Mouse (Mus musculus): ENCODE measurements at regions not wholly inside any gene's neighbourhood (a gene's known extent, or its start where the extent isn't known, plus 50 kb on each side); places are given as distances from the start of the nearest gene placed in this dataset.

DNA sequence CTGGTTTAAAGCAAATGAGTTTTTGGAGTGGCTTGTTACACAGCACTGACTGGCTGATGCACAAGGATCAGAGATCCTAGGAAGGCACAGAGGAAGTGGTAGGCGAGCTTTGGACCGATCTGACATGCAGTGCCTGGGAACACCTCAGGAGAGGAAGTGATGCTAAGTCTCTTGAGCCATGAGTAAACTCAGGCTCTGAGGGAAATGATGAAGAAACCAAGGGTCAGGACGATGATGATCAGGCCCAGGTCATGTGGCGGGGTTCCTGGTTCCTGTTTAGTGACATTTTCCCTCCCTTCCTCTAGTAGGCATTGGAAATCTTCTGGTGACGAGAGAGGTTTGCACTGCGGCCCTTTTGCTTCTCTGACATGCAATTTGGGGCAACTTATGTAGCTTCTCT is 208.7 kb downstream of the 4933412E24Rik start:
- H3K36me3 ChIP-seq (ENCODE audit: control insufficient read depth, insufficient read depth, low read length, poor library complexity, severe bottlenecking): no peaks in the 10 kb centered on the region
- TF ChIP-seq POLR2A (IDR thresholded peaks at IDR 0.05; ENCODE audit: insufficient read depth, low read length): no peak
- TF ChIP-seq CTCF (IDR thresholded peaks at IDR 0.05; ENCODE audit: low read depth, low read length): no peak
- TF ChIP-seq EP300 (IDR thresholded peaks at IDR 0.05; ENCODE audit: insufficient read depth, low read depth, low read length): no peak
- H3K9ac ChIP-seq (ENCODE audit: low read depth, poor library complexity, severe bottlenecking): no peak overlapping the region
- no peak overlapping the region for H3K27ac ChIP-seq (ENCODE audit: insufficient read depth, low read length)
- no peak overlapping the region for H3K4me3 ChIP-seq (ENCODE audit: low read depth, low read length)
- H3K27me3 ChIP-seq (ENCODE audit: control insufficient read depth, insufficient read depth, low read length, poor library complexity, severe bottlenecking): no peaks in the 10 kb centered on the region
- no peaks in the 10 kb centered on the region; the same call in 1 of the 2 replicates for H3K9me3 ChIP-seq (replicated peaks; ENCODE audit: control insufficient read depth, insufficient read depth, low read length, poor library complexity, severe bottlenecking)
- H3K4me1 ChIP-seq (ENCODE audit: control insufficient read depth, insufficient read depth, low read length): no peaks in the 10 kb centered on the region

DNA sequence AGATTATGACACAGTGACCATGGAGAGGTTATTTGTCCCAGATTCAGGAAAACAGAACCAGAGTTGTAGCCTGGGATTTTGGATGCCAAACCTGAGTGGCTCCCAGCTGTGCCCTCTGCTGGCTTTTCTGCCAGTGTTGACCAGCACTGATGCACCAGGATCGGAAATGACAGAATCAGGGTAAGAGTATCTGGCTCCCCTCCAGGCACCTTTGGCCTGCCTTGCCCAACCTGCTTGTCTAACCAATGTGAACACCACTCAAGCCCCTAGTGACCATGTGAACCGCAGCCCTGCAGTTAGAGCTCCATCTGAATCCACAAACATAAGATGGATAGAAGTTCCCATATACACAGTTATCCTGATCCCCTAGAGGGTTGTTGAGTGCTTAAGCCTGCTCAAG is 210.6 kb downstream of the 4933412E24Rik start:
- Histone ChIP-seq H3K4me1 (ENCODE audit: control insufficient read depth, insufficient read depth, low read length) (no peaks in the 10 kb centered on the region), H3K27me3 (ENCODE audit: control insufficient read depth, insufficient read depth, low read length, poor library complexity, severe bottlenecking) (no peaks in the 10 kb centered on the region), H3K36me3 (ENCODE audit: control insufficient read depth, insufficient read depth, low read length, poor library complexity, severe bottlenecking) (no peaks in the 10 kb centered on the region), H3K27ac (ENCODE audit: insufficient read depth, low read length) (no peak overlapping the region), H3K9ac (ENCODE audit: low read depth, poor library complexity, severe bottlenecking) (no peak overlapping the region), H3K9me3 (replicated peaks; ENCODE audit: control insufficient read depth, insufficient read depth, low read length, poor library complexity, severe bottlenecking) (no peaks in the 10 kb centered on the region; the same call in 1 of the 2 replicates), H3K4me3 (ENCODE audit: low read depth, low read length) (no peak overlapping the region)
- TF ChIP-seq EP300 (IDR thresholded peaks at IDR 0.05; ENCODE audit: insufficient read depth, low read depth, low read length): no peak
- TF ChIP-seq CTCF (IDR thresholded peaks at IDR 0.05; ENCODE audit: low read depth, low read length): no peak
- TF ChIP-seq POLR2A (IDR thresholded peaks at IDR 0.05; ENCODE audit: insufficient read depth, low read length): no peak

DNA sequence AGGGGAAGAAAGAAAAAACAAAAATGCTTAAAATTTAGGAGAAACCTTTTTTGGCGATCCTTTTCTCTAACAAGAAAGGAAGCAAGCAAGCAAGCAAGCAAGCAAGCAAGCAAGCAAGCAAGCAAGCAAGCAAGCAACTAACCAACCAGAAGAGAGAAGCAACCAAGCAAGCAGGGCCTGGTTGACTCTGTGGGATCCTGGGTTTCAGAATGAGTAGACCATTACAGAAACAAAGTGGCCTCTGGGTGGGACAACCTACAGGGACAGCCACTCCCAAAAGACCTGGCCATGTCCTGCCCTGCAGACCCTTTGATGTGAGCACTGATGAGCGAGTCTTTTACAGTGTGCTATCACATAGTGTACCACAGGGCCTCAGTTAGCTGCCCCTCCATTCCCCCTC is 211.6 kb downstream of the 4933412E24Rik start:
- Histone ChIP-seq H3K9me3 (replicated peaks; ENCODE audit: control insufficient read depth, insufficient read depth, low read length, poor library complexity, severe bottlenecking) (no peaks in the 10 kb centered on the region), H3K4me3 (ENCODE audit: low read depth, low read length) (no peak overlapping the region), H3K27ac (ENCODE audit: insufficient read depth, low read length) (no peak overlapping the region), H3K4me1 (ENCODE audit: control insufficient read depth, insufficient read depth, low read length) (no peaks in the 10 kb centered on the region), H3K36me3 (ENCODE audit: control insufficient read depth, insufficient read depth, low read length, poor library complexity, severe bottlenecking) (no peaks in the 10 kb centered on the region), H3K9ac (ENCODE audit: low read depth, poor library complexity, severe bottlenecking) (no peak overlapping the region), H3K27me3 (ENCODE audit: control insufficient read depth, insufficient read depth, low read length, poor library complexity, severe bottlenecking) (no peaks in the 10 kb centered on the region)
- TF ChIP-seq EP300 (IDR thresholded peaks at IDR 0.05; ENCODE audit: insufficient read depth, low read depth, low read length) (no peak), CTCF (IDR thresholded peaks at IDR 0.05; ENCODE audit: low read depth, low read length) (no peak), POLR2A (IDR thresholded peaks at IDR 0.05; ENCODE audit: insufficient read depth, low read length) (no peak)

DNA sequence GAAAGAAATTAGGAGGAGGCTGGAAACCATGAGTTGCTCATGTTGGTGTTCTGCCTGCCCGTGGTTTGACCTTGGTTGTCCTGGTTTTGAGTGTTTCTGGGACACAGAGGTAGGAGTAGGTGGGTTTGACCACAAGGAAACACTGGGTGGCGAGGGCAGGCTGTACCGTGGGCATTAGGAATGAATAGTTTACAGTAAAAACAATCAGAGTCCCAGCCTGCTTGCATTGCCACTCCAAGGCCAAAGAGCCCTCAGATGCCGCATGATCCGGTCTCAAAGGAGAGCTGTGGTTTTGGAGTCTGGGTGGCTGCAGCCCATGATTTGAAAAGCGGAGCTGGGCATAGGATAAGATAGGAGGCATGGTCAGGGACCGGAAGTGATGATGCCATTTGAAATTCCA is 212.0 kb downstream of the 4933412E24Rik start:
- TF ChIP-seq POLR2A (IDR thresholded peaks at IDR 0.05; ENCODE audit: insufficient read depth, low read length): no peak
- no peak for TF ChIP-seq EP300 (IDR thresholded peaks at IDR 0.05; ENCODE audit: insufficient read depth, low read depth, low read length)
- TF ChIP-seq CTCF (IDR thresholded peaks at IDR 0.05; ENCODE audit: low read depth, low read length): no peak
- Histone ChIP-seq H3K27ac (ENCODE audit: insufficient read depth, low read length) (no peak overlapping the region), H3K4me3 (ENCODE audit: low read depth, low read length) (no peak overlapping the region), H3K9ac (ENCODE audit: low read depth, poor library complexity, severe bottlenecking) (no peak overlapping the region), H3K9me3 (replicated peaks; ENCODE audit: control insufficient read depth, insufficient read depth, low read length, poor library complexity, severe bottlenecking) (no peaks in the 10 kb centered on the region), H3K36me3 (ENCODE audit: control insufficient read depth, insufficient read depth, low read length, poor library complexity, severe bottlenecking) (no peaks in the 10 kb centered on the region), H3K27me3 (ENCODE audit: control insufficient read depth, insufficient read depth, low read length, poor library complexity, severe bottlenecking) (no peaks in the 10 kb centered on the region), H3K4me1 (ENCODE audit: control insufficient read depth, insufficient read depth, low read length) (no peaks in the 10 kb centered on the region)

DNA sequence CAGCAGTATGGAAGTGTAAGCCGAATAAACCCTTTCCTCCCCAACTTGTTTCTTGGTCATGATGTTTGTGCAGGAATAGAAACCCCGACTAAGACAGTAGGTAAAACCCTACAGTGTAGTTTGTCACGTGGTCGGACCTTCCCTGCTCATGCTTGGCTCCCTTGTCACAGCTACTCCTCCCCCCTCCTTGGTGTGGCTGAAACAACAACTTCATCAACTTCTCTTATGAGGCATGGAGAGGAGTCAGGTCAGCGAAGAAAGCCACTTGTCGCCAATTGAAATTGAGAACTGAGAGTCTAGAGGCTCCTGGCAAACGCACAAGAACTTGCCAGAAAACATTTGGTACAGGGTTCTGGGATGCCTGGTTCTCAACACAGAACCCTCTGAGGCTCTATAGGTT is 214.1 kb downstream of the 4933412E24Rik start:
- no peak for TF ChIP-seq POLR2A (IDR thresholded peaks at IDR 0.05; ENCODE audit: insufficient read depth, low read length)
- no peaks in the 10 kb centered on the region; the same call in 1 of the 2 replicates for H3K9me3 ChIP-seq (replicated peaks; ENCODE audit: control insufficient read depth, insufficient read depth, low read length, poor library complexity, severe bottlenecking)
- H3K27me3 ChIP-seq (ENCODE audit: control insufficient read depth, insufficient read depth, low read length, poor library complexity, severe bottlenecking): no peaks in the 10 kb centered on the region

DNA sequence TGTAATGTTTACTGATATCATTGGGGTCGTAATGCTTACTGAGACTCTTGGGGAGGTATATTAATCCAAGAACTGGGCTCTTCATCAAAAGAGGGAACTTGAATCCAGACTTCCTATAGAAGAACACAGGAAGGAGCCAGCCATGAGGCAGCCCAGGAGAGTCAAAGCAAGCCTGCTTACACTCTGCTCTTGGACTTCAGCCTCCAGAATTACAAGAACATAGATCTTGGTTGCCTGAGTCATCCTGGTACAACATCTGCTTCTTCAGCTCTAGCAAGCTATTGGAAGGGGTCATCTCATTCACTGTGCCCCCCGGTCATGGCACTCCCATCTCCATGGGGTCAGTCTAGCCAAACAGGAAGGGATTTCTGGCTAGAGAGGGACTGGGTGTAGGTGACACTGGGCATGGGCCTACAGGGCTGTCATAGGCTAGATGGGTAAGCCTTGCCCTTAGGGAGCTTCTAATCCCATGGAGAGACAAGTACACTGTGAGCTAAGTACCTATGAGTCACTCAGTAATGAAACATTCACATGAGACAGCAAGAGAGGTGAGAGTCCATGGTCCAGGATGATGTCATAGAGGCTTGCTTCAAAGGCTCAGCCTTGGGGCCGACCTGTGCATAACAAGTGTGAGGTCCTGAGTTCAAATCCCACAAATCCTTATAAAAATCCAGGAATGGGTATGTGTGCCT is 217.1 kb downstream of the 4933412E24Rik start:
- no peak overlapping the region for H3K9ac ChIP-seq (ENCODE audit: low read depth, poor library complexity, severe bottlenecking)
- no peaks in the 10 kb centered on the region; the same call in 1 of the 2 replicates for H3K9me3 ChIP-seq (replicated peaks; ENCODE audit: control insufficient read depth, insufficient read depth, low read length, poor library complexity, severe bottlenecking)
- TF ChIP-seq EP300 (IDR thresholded peaks at IDR 0.05; ENCODE audit: insufficient read depth, low read depth, low read length): no peak
- no peaks in the 10 kb centered on the region for H3K4me1 ChIP-seq (ENCODE audit: control insufficient read depth, insufficient read depth, low read length)
- no peak overlapping the region for H3K4me3 ChIP-seq (ENCODE audit: low read depth, low read length)
- H3K27ac ChIP-seq (ENCODE audit: insufficient read depth, low read length): no peak overlapping the region
- no peaks in the 10 kb centered on the region for H3K36me3 ChIP-seq (ENCODE audit: control insufficient read depth, insufficient read depth, low read length, poor library complexity, severe bottlenecking)
- H3K27me3 ChIP-seq (ENCODE audit: control insufficient read depth, insufficient read depth, low read length, poor library complexity, severe bottlenecking): no peaks in the 10 kb centered on the region

More for the DNA sequence above, 214.1 kb downstream of the 4933412E24Rik start:
- Histone ChIP-seq H3K27ac (ENCODE audit: insufficient read depth, low read length) (no peak overlapping the region), H3K4me1 (ENCODE audit: control insufficient read depth, insufficient read depth, low read length) (no peaks in the 10 kb centered on the region), H3K9ac (ENCODE audit: low read depth, poor library complexity, severe bottlenecking) (no peak overlapping the region), H3K36me3 (ENCODE audit: control insufficient read depth, insufficient read depth, low read length, poor library complexity, severe bottlenecking) (no peaks in the 10 kb centered on the region), H3K4me3 (ENCODE audit: low read depth, low read length) (no peak overlapping the region)

Data from ES-Bruce4 (cell line).